In genomic region chr10:31592095-31592740, GRCm38 (mm10) we compare ENCODE assay signal across 9 mouse cellular contexts. TPM values are rescaled to one million over a fixed set of nuclear protein-coding genes. Genes with fewer than 3 reads are reported as not detected.
A peak's percentile ranks its signal among the peaks of the same experiment; 100 is the strongest.
DNase-seq lines count a peak whose midpoint lies in the region; ATAC-seq lines count a peak whose summit lies in the region.
"Had no signal": no experiment of that assay in that cellular context is flagged by ENCODE, and none has a peak within 500 bp of the region (broad histone marks: within the 10 kb centered on the region; RNA-seq: fewer than 3 reads in every experiment).

No protein-coding gene starts in this region.

- peak overlapping the region; percentile 54 for H3K27ac ChIP-seq in heart, embryonic 16.5 days (ENCODE audit: low read length)
- peak overlapping the region; percentile 84 for H3K27ac ChIP-seq in hindbrain, embryonic 14.5 days
- peak overlapping the region; percentile 82 for H3K27ac ChIP-seq in midbrain, embryonic 14.5 days (replicated peaks; ENCODE audit: low read depth, low read length)
- H3K27ac ChIP-seq: limb, embryonic 15.5 days had no signal

- H3K27me3 ChIP-seq in heart, embryonic 16.5 days (ENCODE audit: control insufficient read depth, insufficient read depth, low read length) = no peaks in the 10 kb centered on the region
- H3K27me3 ChIP-seq in hindbrain, embryonic 14.5 days (ENCODE audit: control insufficient read depth, insufficient read depth, low read length) = no peaks in the 10 kb centered on the region
- no peaks in the 10 kb centered on the region for H3K27me3 ChIP-seq in midbrain, embryonic 14.5 days (ENCODE audit: control insufficient read depth, insufficient read depth, low read length)
- H3K27me3 ChIP-seq: limb, embryonic 15.5 days had no signal

- no peak overlapping the region for H3K4me2 ChIP-seq in heart, embryonic 16.5 days (ENCODE audit: low read depth, low read length)
- peak overlapping the region; percentile 24; the same call in 1 of the 2 replicates for H3K4me2 ChIP-seq in hindbrain, embryonic 14.5 days (replicated peaks)
- peak overlapping the region; percentile 29; the same call in 1 of the 2 replicates for H3K4me2 ChIP-seq in midbrain, embryonic 14.5 days (ENCODE audit: low read length)
- H3K4me2 ChIP-seq: limb, embryonic 15.5 days had no signal

- no peak overlapping the region for H3K4me3 ChIP-seq in heart, embryonic 16.5 days (ENCODE audit: low read length)
- H3K4me3 ChIP-seq in hindbrain, embryonic 14.5 days (replicated peaks; ENCODE audit: low read length) = no peak overlapping the region
- H3K4me3 ChIP-seq in midbrain, embryonic 14.5 days (replicated peaks; ENCODE audit: low read depth, low read length) = no peak overlapping the region
- H3K4me3 ChIP-seq: limb, embryonic 15.5 days had no signal

- DNase-seq in heart, postnatal 36 days = no peak
- peak; percentile 25 for DNase-seq in embryo, embryonic 10.5 days (ENCODE audit: low spot score)
- no peak for DNase-seq in hindbrain, embryonic 14.5 days (ENCODE audit: low spot score)
- peak; percentile 20 for DNase-seq in midbrain, embryonic 14.5 days
- DNase-seq in adrenal gland, adult 8-10 months = no peak
- no peak for DNase-seq in thymus, postnatal 4 days
- DNase-seq in spleen, postnatal 36 days (ENCODE audit: low spot score in 2 of 2) = no peak

- intact Hi-C loops in heart, postnatal 36 days (cut with DNase I) = no loop called here

- no peaks in the 10 kb centered on the region for H3K9me3 ChIP-seq in heart, embryonic 16.5 days (replicated peaks; ENCODE audit: control insufficient read depth, low read length)
- no peaks in the 10 kb centered on the region for H3K9me3 ChIP-seq in hindbrain, embryonic 14.5 days (ENCODE audit: control insufficient read depth, low read length)
- no peaks in the 10 kb centered on the region for H3K9me3 ChIP-seq in midbrain, embryonic 14.5 days (ENCODE audit: control insufficient read depth, low read length)
- H3K9me3 ChIP-seq: limb, embryonic 15.5 days had no signal

- 34% methylated on average over 3 of the region's 3 CpGs for WGBS in heart, embryonic 16.5 days
- WGBS in hindbrain, embryonic 14.5 days = 42% methylated on average over 3 of the region's 3 CpGs
- WGBS in midbrain, embryonic 14.5 days = 69% methylated on average over 3 of the region's 3 CpGs

- peaks cover 20% of the 10 kb centered on the region for H3K4me1 ChIP-seq in heart, embryonic 16.5 days (ENCODE audit: control insufficient read depth, insufficient read depth, low read length)
- H3K4me1 ChIP-seq in hindbrain, embryonic 14.5 days (replicated peaks; ENCODE audit: control insufficient read depth, insufficient read depth, low read length) = peaks cover 17% of the 10 kb centered on the region
- H3K4me1 ChIP-seq in midbrain, embryonic 14.5 days (ENCODE audit: control insufficient read depth, insufficient read depth, low read length) = peaks cover 16% of the 10 kb centered on the region

- no peaks in the 10 kb centered on the region for H3K36me3 ChIP-seq in heart, embryonic 16.5 days (ENCODE audit: control insufficient read depth, insufficient read depth)
- H3K36me3 ChIP-seq in hindbrain, embryonic 14.5 days (replicated peaks; ENCODE audit: control insufficient read depth, insufficient read depth) = no peaks in the 10 kb centered on the region
- H3K36me3 ChIP-seq in midbrain, embryonic 14.5 days (ENCODE audit: control insufficient read depth, insufficient read depth, low read length) = no peaks in the 10 kb centered on the region
- H3K36me3 ChIP-seq: limb, embryonic 15.5 days had no signal

- no peak overlapping the region for H3K9ac ChIP-seq in heart, embryonic 16.5 days (ENCODE audit: low read length)
- peak overlapping the region; percentile 37; the same call in 1 of the 2 replicates for H3K9ac ChIP-seq in hindbrain, embryonic 14.5 days
- peak overlapping the region; percentile 40; the same call in 1 of the 2 replicates for H3K9ac ChIP-seq in midbrain, embryonic 14.5 days (replicated peaks; ENCODE audit: low read length)
- H3K9ac ChIP-seq: limb, embryonic 15.5 days had no signal

- ATAC-seq in heart, embryonic 16.5 days (replicated peaks; ENCODE audit: extremely low read depth, insufficient read depth, low FRiP score) = no peak; the same call in 1 of the 2 replicates
- peak; percentile 67; the same call in 1 of the 2 replicates for ATAC-seq in hindbrain, embryonic 14.5 days (ENCODE audit: low FRiP score)
- peak; percentile 47; the same call in 1 of the 2 replicates for ATAC-seq in midbrain, embryonic 14.5 days (ENCODE audit: low FRiP score, low TSS enrichment)

RNA-seq across cellular contexts. Expression of gene Rnf217, which starts 16.8 kb away (rescaled TPM):
- polyA plus RNA-seq in heart, embryonic 16.5 days (2015; fragmentation: Nextera tagmentation; extraction: Ambion mirVana) = 0.66 and 0.68 TPM in 2 replicates
- total RNA-seq in heart, postnatal 36 days (2021) = 1 to 10 TPM; 4.0 to 5.0 TPM
- polyA plus RNA-seq in hindbrain, embryonic 14.5 days (2014; fragmentation: Nextera tagmentation; extraction: Ambion mirVana) = 3.2 and 3.4 TPM in 2 replicates
- polyA plus RNA-seq in midbrain, embryonic 14.5 days (2014; fragmentation: Nextera tagmentation; extraction: Ambion mirVana) = 2.9 and 3.1 TPM in 2 replicates
- 1 to 10 TPM; 8.5 to 9.4 (median 9.1) TPM for total RNA-seq in adrenal gland, adult 8-10 months (2022)

Comparison
In these comparisons a context has a peak if more than half of its experiments do, and no peak if none do; other contexts are left out.
1. DNase-seq: peak in embryo, embryonic 10.5 days (single experiment) and midbrain, embryonic 14.5 days (single experiment); none in heart, postnatal 36 days (0 of 2), hindbrain, embryonic 14.5 days (single experiment), adrenal gland, adult 8-10 months (single experiment), thymus, postnatal 4 days (single experiment) and spleen, postnatal 36 days (0 of 2).
2. Peak in every context shown above with its lines, with median percentiles within 50 percentile points of each other: H3K27ac ChIP-seq.